Mouse (Mus musculus) liver, embryonic 14.5 days (tissue): Measurements from ENCODE around the gene Tex48.

Experiments used
- CTCF ChIP-seq: IDR thresholded peaks from 2 replicates; pipeline ENCODE4 v1.5.1; 2016; ENCODE audit warnings: antibody characterized with exemption, low read depth, control low read depth
- EP300 ChIP-seq: IDR thresholded peaks from 2 replicates; pipeline ENCODE4 v1.6.1; 2016; ENCODE audit warnings: antibody characterized with exemption, low read depth

GRCm38 (mm10) chr4:63627111-63627510 lies 4.9 kb upstream of the Tex48 start:
- TF ChIP-seq CTCF (no peak), EP300 (no peak)
